Mouse (Mus musculus) midbrain, embryonic 15.5 days (tissue): Measurements from ENCODE around the gene Ing4. TPM values are rescaled to one million over a fixed set of nuclear protein-coding genes. Genes with fewer than 3 reads are reported as not detected.
"Not testable (repeated sequence)": the region's sequence is repeated elsewhere in the genome, so short reads cannot be mapped to it uniquely, and the experiment has no call there.

ENCODE experiments used
- ATAC-seq: fragments of 200-750 bp; cut with Nextera tagmentation; replicated peaks from 2 replicates; pipeline ENCODE4 v1.8.0; 2017; ENCODE audit warnings: moderate TSS enrichment
- H3K27ac ChIP-seq: fragments of 300-500 bp; sonication (generic); 2 replicates; pipeline ENCODE4 v1.5.1; 2015; ENCODE audit warnings: mild to moderate bottlenecking, inconsistent platforms
- H3K27me3 ChIP-seq: fragments of 300-500 bp; sonication (generic); replicated peaks from 2 replicates; pipeline ENCODE4 v1.6.1; 2015; ENCODE audit warnings: inconsistent platforms
- H3K36me3 ChIP-seq: fragments of 300-500 bp; sonication (generic); replicated peaks from 2 replicates; pipeline ENCODE4 v1.6.1; 2015; ENCODE audit warnings: inconsistent platforms
- H3K4me1 ChIP-seq: fragments of 300-500 bp; sonication (generic); 2 replicates; pipeline ENCODE4 v1.6.1; 2015; ENCODE audit warnings: inconsistent platforms
- H3K4me2 ChIP-seq: fragments of 300-500 bp; sonication (generic); 2 replicates; pipeline ENCODE4 v1.6.1; 2015; ENCODE audit warnings: inconsistent platforms, mild to moderate bottlenecking, moderate library complexity
- H3K4me3 ChIP-seq: fragments of 300-500 bp; sonication (generic); 2 replicates; pipeline ENCODE4 v1.5.1; 2015; ENCODE audit warnings: mild to moderate bottlenecking, inconsistent platforms
- H3K9ac ChIP-seq: fragments of 300-500 bp; sonication (generic); 2 replicates; pipeline ENCODE4 v1.6.1; 2015; ENCODE audit warnings: mild to moderate bottlenecking, inconsistent platforms
- H3K9me3 ChIP-seq: fragments of 300-500 bp; sonication (generic); 2 replicates; pipeline ENCODE4 v1.6.1; 2016; ENCODE audit warnings: inconsistent platforms
- WGBS: fragments of 180-500 bp; shearing (Covaris S2); methylation state at CpG from one replicate; pipeline ENCODE4 v1.1.7; 2015; ENCODE audit warnings: mixed read lengths; 5-methylcytosine and 5-hydroxymethylcytosine counted together
- polyA plus RNA-seq: library from polyadenylated mRNA; unstranded; fragments of >200 nt; fragmentation: Nextera tagmentation; extraction: Ambion mirVana; gene quantifications from 2 replicates; pipeline ENCODE4 v1.2.1, GENCODE M21; 2015

The Ing4 gene
- polyA plus RNA-seq, 1 experiment from 2014 or later, result 165 TPM

DNA sequence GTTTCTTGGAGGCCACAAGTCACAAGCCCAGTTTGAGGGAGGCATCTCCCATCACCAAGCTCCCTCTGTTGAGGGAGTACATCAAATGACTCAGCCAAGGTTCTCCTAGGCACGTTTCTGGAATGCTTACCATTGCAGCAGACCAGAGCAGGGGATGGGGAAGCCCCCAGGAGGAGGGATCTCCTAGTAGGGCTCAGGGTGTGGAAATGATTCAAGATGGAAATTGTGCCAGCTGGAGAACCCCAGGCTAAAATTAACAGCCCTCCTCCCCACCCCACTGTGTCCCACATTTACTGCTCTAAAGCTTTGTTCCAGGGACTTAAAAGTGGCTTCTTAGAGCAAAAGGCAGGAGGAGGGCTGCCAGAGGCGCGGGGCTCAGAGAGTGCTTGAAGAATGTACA is 34.5 kb upstream of the Ing4 start:
- Histone ChIP-seq H3K4me2 (no peak overlapping the region), H3K9me3 (no peaks in the 10 kb centered on the region), H3K36me3 (peaks cover 8% of the 10 kb centered on the region; the same call in 1 of the 2 replicates), H3K4me1 (peaks cover 13% of the 10 kb centered on the region), H3K4me3 (no peak overlapping the region), H3K27me3 (peaks cover 14% of the 10 kb centered on the region), H3K27ac (no peak overlapping the region), H3K9ac (no peak overlapping the region)
- ATAC-seq, result no peak
- WGBS, result 31% methylated on average over 3 of the region's 3 CpGs

DNA sequence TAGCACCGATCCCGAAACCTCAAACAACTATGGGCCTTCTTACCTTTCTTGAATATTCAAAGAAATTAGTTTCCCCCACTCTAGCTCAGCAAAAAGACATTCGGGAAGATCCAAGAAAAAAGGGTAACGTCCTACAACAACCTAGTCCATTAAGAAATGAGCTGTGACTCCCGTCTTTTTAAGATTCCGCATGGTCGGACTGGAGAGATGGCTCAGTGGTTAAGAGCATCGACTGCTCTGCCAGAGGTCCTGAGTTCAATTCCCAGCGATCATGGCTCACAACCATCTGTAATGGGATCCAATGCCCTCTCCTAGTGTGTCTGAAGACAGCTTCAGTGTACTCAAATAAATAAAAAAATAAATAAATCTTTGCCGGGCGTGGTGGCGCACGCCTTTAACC is 31.5 kb upstream of the Ing4 start:
- Histone ChIP-seq H3K4me2 (peak overlapping the region; percentile 55), H3K4me1 (peaks cover 41% of the 10 kb centered on the region), H3K4me3 (peak overlapping the region; percentile 80), H3K9ac (peak overlapping the region; percentile 63), H3K27me3 (no peaks in the 10 kb centered on the region), H3K27ac (peak overlapping the region; percentile 99), H3K36me3 (0 out of 2 replicates have a peak, but pooled peaks cover 8% of the 10 kb centered on the region), H3K9me3 (no peaks in the 10 kb centered on the region)
- WGBS, result 49% methylated on average over 13 of the region's 13 CpGs
- no peak; the same call in 1 of the 2 replicates for ATAC-seq

- Histone ChIP-seq H3K4me1 (peaks cover 42% of the 10 kb centered on the region), H3K4me3 (peak overlapping the region; percentile 80), H3K4me2 (peak overlapping the region; percentile 91), H3K27me3 (no peaks in the 10 kb centered on the region), H3K9ac (peak overlapping the region; percentile 94), H3K9me3 (no peaks in the 10 kb centered on the region), H3K27ac (peak overlapping the region; percentile 99), H3K36me3 (0 out of 2 replicates have a peak, but pooled peaks cover 8% of the 10 kb centered on the region)
- peak; percentile 98 for ATAC-seq
- 1% methylated on average over 33 of the region's 34 CpGs for WGBS
These were observed 30.9 kb upstream of the Ing4 start for GRCm38 (mm10) chr6:125008586-125009128.

GRCm38 (mm10) chr6:125009129-125009180 is 30.6 kb upstream of the Ing4 start, which contains the start of gene Zfp384:
Gene Zfp384, plus strand, starts transcription at chr6:125009145.
- Histone ChIP-seq H3K27ac (peak within 1 kb of the TSS; percentile 99), H3K4me2 (peak within 1 kb of the TSS; percentile 91), H3K9me3 (no peaks in the 10 kb centered on the region), H3K27me3 (no peaks in the 10 kb centered on the region), H3K36me3 (0 out of 2 replicates have a peak, but pooled peaks cover 8% of the 10 kb centered on the region), H3K9ac (peak within 1 kb of the TSS; percentile 94), H3K4me1 (peaks cover 42% of the 10 kb centered on the region), H3K4me3 (peak within 1 kb of the TSS; percentile 80)
- WGBS, result 0% methylated on average over 3 of the region's 3 CpGs
- ATAC-seq, result no peak

- no peaks in the 10 kb centered on the region for H3K9me3 ChIP-seq
- WGBS, result under 1% methylated on average over 63 of the region's 78 CpGs
- no peaks in the 10 kb centered on the region for H3K27me3 ChIP-seq
- 0 out of 2 replicates have a peak, but pooled peaks cover 8% of the 10 kb centered on the region for H3K36me3 ChIP-seq
- peak overlapping the region; percentile 91 for H3K4me2 ChIP-seq
- peak; percentile 85 for ATAC-seq
- peak overlapping the region; percentile 99 for H3K27ac ChIP-seq
- H3K9ac ChIP-seq, result peak overlapping the region; percentile 94
- peaks cover 42% of the 10 kb centered on the region for H3K4me1 ChIP-seq
- H3K4me3 ChIP-seq, result peak overlapping the region; percentile 80
These were observed 30.1 kb upstream of the Ing4 start for GRCm38 (mm10) chr6:125009181-125010073.

DNA sequence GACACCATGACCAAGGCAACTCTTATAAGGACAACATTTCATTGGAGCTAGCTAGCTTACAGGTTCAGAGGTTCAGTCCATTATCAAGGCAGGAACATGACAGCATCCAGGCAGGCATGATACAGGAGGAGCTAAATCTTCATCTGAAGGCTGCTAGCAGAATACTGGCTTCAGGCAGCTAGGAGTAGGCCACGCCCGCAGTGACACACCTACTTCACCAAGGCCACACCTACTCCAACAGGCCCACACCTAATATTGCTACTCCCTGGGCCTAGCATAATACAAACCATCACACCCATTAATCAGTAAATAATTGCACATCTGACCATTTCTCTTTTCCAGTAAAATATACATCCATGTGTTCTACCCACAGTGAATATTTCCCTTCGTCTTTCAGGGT is 21.9 kb upstream of the Ing4 start:
- H3K36me3 ChIP-seq, result peaks cover 6% of the 10 kb centered on the region; the same call in 1 of the 2 replicates

DNA sequence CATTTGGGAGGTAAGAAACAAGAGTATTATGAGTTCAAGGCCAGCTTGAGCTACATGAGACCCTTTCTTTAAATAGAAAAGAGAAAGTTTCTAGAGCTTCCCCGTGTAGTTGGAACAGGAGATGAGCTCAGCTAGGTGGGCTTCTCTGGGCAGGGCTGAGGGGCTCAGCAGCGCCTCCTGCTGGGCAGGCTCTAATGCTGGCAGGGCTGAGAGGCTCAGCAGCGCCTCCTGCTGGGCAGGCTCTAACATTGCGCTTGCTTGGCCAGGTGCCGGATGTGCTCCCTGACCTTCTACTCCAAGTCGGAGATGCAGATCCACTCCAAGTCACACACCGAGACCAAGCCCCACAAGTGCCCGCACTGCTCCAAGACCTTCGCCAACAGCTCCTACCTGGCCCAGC is 9.0 kb upstream of the Ing4 start:
- 44% methylated on average over 8 of the region's 9 CpGs for WGBS

More for the DNA sequence above, 21.9 kb upstream of the Ing4 start:
- no peak for ATAC-seq
- Histone ChIP-seq H3K9me3 (no peaks in the 10 kb centered on the region), H3K4me2 (no peak overlapping the region), H3K4me3 (no peak overlapping the region), H3K27me3 (no peaks in the 10 kb centered on the region), H3K4me1 (peaks cover 4% of the 10 kb centered on the region; the same call in 1 of the 2 replicates), H3K9ac (no peak overlapping the region), H3K27ac (no peak overlapping the region)
- 99% methylated on average over 3 of the region's 3 CpGs for WGBS

GRCm38 (mm10) chr6:125031604-125032003 is 8.0 kb upstream of the Ing4 start:
- no peak for ATAC-seq
- peaks cover 50% of the 10 kb centered on the region for H3K36me3 ChIP-seq
- no peak overlapping the region for H3K4me2 ChIP-seq
- no peaks in the 10 kb centered on the region for H3K27me3 ChIP-seq
- 92% methylated on average over 16 of the region's 16 CpGs for WGBS
- no peak overlapping the region for H3K27ac ChIP-seq
- no peaks in the 10 kb centered on the region for H3K9me3 ChIP-seq
- H3K9ac ChIP-seq, result no peak overlapping the region
- no peak overlapping the region for H3K4me3 ChIP-seq
- no peaks in the 10 kb centered on the region for H3K4me1 ChIP-seq

More for the DNA sequence above, 9.0 kb upstream of the Ing4 start:
- H3K4me1 ChIP-seq, H3K27me3 ChIP-seq, H3K4me3 ChIP-seq, ATAC-seq, H3K9ac ChIP-seq, H3K4me2 ChIP-seq, H3K27ac ChIP-seq, H3K9me3 ChIP-seq: not testable (repeated sequence)
- peaks cover 46% of the 10 kb centered on the region for H3K36me3 ChIP-seq

DNA sequence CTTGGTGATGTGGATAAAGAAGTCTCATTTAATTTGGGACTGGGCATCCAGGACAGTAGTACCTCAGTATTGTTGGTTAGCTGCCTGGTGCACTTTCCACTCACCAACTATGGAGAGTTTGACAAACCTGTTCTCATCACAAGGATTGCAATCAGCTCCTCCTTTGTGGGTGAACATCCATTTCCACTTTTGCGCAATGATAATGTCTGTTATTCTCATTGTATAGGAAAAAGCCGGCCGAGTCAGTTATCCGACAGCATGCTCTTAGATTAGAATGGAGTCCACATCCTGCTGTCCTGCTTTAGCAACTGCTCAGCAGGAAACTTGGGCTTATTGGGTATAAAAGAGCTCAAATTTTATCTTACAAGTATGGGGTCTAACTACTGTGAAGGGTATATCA is 894 bp upstream of the Ing4 start:
- ATAC-seq, result no peak
- peaks cover 21% of the 10 kb centered on the region for H3K4me1 ChIP-seq
- H3K4me3 ChIP-seq, result peak overlapping the region; percentile 61; the same call in 1 of the 2 replicates
- H3K4me2 ChIP-seq, result peak overlapping the region; percentile 55; the same call in 1 of the 2 replicates
- H3K9ac ChIP-seq, result no peak overlapping the region
- H3K9me3 ChIP-seq, result no peaks in the 10 kb centered on the region
- WGBS, result 85% methylated on average over 4 of the region's 4 CpGs
- no peaks in the 10 kb centered on the region for H3K27me3 ChIP-seq
- peaks cover 28% of the 10 kb centered on the region; the same call in 1 of the 2 replicates for H3K36me3 ChIP-seq
- 0 out of 2 replicates have a peak overlapping the region, but pooled peaks have one; percentile 53 for H3K27ac ChIP-seq

DNA sequence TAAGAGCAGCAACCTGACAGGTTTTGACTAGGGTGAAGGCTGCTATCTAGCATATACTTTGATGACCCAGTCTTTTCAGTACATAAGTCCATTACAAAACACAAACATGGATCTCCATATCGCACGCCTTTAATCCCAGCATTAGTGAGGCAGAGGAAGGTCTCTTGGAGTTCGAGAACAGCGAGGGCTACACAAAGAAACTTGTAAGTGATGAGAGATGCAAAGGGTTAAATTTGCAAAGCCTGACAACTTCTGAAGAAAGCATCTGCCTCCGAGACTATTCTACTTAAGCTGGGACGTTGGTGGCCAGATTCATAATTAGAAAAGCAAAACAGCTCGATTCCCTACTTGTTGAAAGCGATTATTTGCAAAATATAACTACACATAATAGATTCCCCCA is 429 bp upstream of the Ing4 start:
- Histone ChIP-seq H3K36me3 (peaks cover 28% of the 10 kb centered on the region), H3K27me3 (no peaks in the 10 kb centered on the region), H3K4me1 (peaks cover 21% of the 10 kb centered on the region), H3K9me3 (no peaks in the 10 kb centered on the region), H3K4me2 (peak overlapping the region; percentile 55), H3K9ac (no peak overlapping the region), H3K4me3 (peak overlapping the region; percentile 61), H3K27ac (peak overlapping the region; percentile 53; the same call in 1 of the 2 replicates)
- 6% methylated on average over 8 of the region's 8 CpGs for WGBS
- peak; percentile 40 for ATAC-seq

DNA sequence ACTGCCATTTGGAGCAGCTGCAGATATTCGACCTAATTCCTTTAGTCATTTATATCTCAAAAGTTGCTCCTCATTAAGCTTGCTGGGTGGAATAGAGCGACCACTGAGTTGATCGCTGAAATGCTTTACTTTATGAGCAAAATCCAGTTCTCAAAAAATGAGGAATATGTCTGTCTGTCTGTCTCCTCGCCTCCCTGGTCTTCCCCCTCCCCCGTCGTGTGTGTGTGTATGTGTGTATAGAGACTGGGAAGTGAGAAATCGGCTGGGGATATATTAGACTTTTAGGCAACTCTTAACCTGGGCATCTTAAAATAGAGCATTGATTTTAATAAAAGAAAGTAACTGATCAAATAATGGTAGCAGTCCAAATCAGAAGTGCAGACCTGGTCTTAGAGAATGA is 661 bp downstream of the Ing4 start:
- H3K27me3 ChIP-seq, result no peaks in the 10 kb centered on the region
- peak overlapping the region; percentile 61 for H3K4me3 ChIP-seq
- ATAC-seq, result no peak
- peaks cover 29% of the 10 kb centered on the region for H3K36me3 ChIP-seq
- peaks cover 21% of the 10 kb centered on the region for H3K4me1 ChIP-seq
- H3K9me3 ChIP-seq, result no peaks in the 10 kb centered on the region
- H3K9ac ChIP-seq, result peak overlapping the region; percentile 60
- H3K4me2 ChIP-seq, result peak overlapping the region; percentile 63
- WGBS, result 22% methylated on average over 7 of the region's 7 CpGs
- peak overlapping the region; percentile 72 for H3K27ac ChIP-seq

- H3K9ac ChIP-seq, result no peak overlapping the region
- peaks cover 21% of the 10 kb centered on the region for H3K4me1 ChIP-seq
- peak overlapping the region; percentile 61; the same call in 1 of the 2 replicates for H3K4me3 ChIP-seq
- no peak for ATAC-seq
- peaks cover 26% of the 10 kb centered on the region for H3K36me3 ChIP-seq
- peak overlapping the region; percentile 63; the same call in 1 of the 2 replicates for H3K4me2 ChIP-seq
- H3K9me3 ChIP-seq, result no peaks in the 10 kb centered on the region
- WGBS, result 94% methylated on average over 7 of the region's 7 CpGs
- no peak overlapping the region for H3K27ac ChIP-seq
- H3K27me3 ChIP-seq, result no peaks in the 10 kb centered on the region
These were observed 1.5 kb downstream of the Ing4 start for GRCm38 (mm10) chr6:125041047-125041446.
